Mouse (Mus musculus) forebrain, embryonic 16.5 days (tissue): ENCODE data around the gene Igf1r. TPM values are rescaled to one million over a fixed set of nuclear protein-coding genes. Genes with fewer than 3 reads are reported as not detected.
"Not testable (repeated sequence)": the region's sequence is repeated elsewhere in the genome, so short reads cannot be mapped to it uniquely, and the experiment has no call there.

Experiments used
- ATAC-seq: fragments of 200-750 bp; cut with Nextera tagmentation; 2 replicates; pipeline ENCODE4 v1.8.0; 2017; ENCODE audit warnings: mild to moderate bottlenecking, moderate library complexity
- H3K27ac ChIP-seq: fragments of 300-500 bp; sonication (generic); 2 replicates; pipeline ENCODE4 v1.5.1; 2014; ENCODE audit warnings: low read length, control low read depth
- H3K27me3 ChIP-seq: fragments of 300-500 bp; sonication (generic); replicated peaks from 2 replicates; pipeline ENCODE4 v1.6.1; 2014; ENCODE audit warnings: low read length; ENCODE audit not compliant: control insufficient read depth, insufficient read depth
- H3K36me3 ChIP-seq: fragments of 300-500 bp; sonication (generic); 2 replicates; pipeline ENCODE4 v1.6.1; 2014; ENCODE audit not compliant: control insufficient read depth, insufficient read depth
- H3K4me1 ChIP-seq: fragments of 300-500 bp; sonication (generic); replicated peaks from 2 replicates; pipeline ENCODE4 v1.6.1; 2014; ENCODE audit warnings: low read length; ENCODE audit not compliant: control insufficient read depth, insufficient read depth
- H3K4me2 ChIP-seq: fragments of 300-500 bp; sonication (generic); 2 replicates; pipeline ENCODE4 v1.6.1; 2014; ENCODE audit warnings: mild to moderate bottlenecking, low read length, control low read depth
- H3K4me3 ChIP-seq: fragments of 300-500 bp; sonication (generic); replicated peaks from 2 replicates; pipeline ENCODE4 v1.5.1; 2014; ENCODE audit warnings: mild to moderate bottlenecking, low read length, control low read depth
- H3K9ac ChIP-seq: fragments of 300-500 bp; sonication (generic); replicated peaks from 2 replicates; pipeline ENCODE4 v1.6.1; 2014; ENCODE audit warnings: low read depth, low read length, control low read depth
- H3K9me3 ChIP-seq: fragments of 300-500 bp; sonication (generic); 2 replicates; pipeline ENCODE4 v1.6.1; 2016; ENCODE audit warnings: low read length; ENCODE audit not compliant: control insufficient read depth
- WGBS: fragments of 180-500 bp; shearing (Covaris S2); extraction: QIAGEN DNeasy Blood & Tissue Kit; methylation state at CpG from one replicate; pipeline ENCODE4 v1.1.7; 2014; 5-methylcytosine and 5-hydroxymethylcytosine counted together
- polyA plus RNA-seq: library from polyadenylated mRNA; unstranded; fragments of >200 nt; fragmentation: Nextera tagmentation; extraction: Ambion mirVana; gene quantifications from 2 replicates; pipeline ENCODE4 v1.2.1, GENCODE M21; 2015

Igf1r gene
- polyA plus RNA-seq, 1 experiment from 2014 or later = 27.1 TPM

DNA sequence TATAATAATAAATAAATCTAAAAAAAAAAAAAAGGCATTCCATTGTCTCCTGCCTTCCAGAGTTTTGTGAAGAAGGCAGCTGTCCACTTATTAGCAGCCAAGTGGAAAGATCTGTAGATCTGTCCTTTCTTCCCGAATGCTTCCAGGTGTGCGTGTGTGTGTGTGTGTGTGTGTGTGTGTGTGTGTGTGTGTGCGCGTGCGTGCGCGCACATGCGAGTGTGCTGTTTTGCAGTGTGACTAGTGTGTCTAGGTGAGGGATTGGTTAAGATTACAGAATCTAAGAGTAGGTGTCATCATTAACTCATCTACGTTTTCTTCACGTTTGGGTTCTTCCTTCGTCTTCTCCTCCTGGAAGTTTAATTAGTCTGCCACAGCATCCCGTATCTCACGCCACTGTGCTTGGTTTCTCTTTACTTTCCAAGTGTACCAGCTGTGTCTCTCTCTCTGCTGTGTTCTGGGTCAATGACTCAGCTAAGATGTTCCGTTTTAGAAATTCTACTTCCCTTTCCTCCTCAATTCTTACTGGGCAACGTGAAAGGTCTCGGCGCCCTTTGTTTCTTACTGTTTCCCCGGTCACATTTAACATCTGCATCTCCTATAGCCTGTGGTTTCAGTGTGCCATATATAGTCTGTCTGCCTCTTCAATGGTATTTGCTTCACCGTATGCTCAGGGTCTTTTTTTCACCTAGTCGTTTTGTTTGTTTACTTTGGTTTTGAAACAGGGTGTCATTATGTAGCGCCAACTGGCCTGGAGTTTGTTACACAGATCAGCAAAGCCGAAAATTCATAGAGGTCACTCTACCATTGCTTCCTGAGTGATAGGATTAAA is 329.9 kb downstream of the Igf1r start:
- WGBS = 90% methylated on average over 22 of the region's 22 CpGs
- Histone ChIP-seq H3K4me3 (no peak overlapping the region), H3K4me1 (peaks cover 4% of the 10 kb centered on the region), H3K9me3 (no peaks in the 10 kb centered on the region), H3K27me3 (no peaks in the 10 kb centered on the region), H3K4me2 (no peak overlapping the region), H3K27ac (no peak overlapping the region), H3K36me3 (no peaks in the 10 kb centered on the region), H3K9ac (no peak overlapping the region)
- ATAC-seq = no peak

DNA sequence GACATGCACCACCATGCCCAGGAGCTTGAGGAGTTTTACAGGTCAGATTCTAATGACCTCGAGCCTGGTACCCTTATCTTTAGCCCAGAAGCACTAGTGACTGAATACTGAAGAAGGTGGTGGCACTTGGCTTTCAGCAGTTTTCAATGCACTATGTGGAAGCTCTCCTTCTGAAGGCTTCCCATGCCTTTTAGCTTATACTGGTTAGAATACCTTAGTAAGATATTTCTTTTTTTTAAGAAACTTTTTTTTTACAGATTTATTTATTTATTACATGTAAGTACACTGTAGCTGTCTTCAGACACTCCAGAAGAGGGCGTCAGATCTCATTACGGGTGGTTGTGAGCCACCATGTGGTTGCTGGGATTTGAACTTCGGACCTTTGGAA is 330.5 kb downstream of the Igf1r start:
- WGBS = 88% methylated on average over 4 of the region's 4 CpGs
- H3K27me3 ChIP-seq, H3K4me3 ChIP-seq, H3K4me2 ChIP-seq, H3K9ac ChIP-seq, H3K9me3 ChIP-seq, H3K36me3 ChIP-seq, ATAC-seq, H3K27ac ChIP-seq, H3K4me1 ChIP-seq: not testable (repeated sequence)

Other genes starting within 250 kb of the Igf1r start
- 5.1 and 5.7 TPM in 2 replicates for gene Synm, start 193.1 kb upstream of the Igf1r start, polyA plus RNA-seq